Mouse (Mus musculus): ENCODE data around the gene Ap3s2.

Ap3s2 gene

GRCm38 (mm10) chr7:79844090-79844802 is 76.2 kb downstream of the Ap3s2 start:
- peak; percentile 47 for DNase-seq (ENCODE audit: low spot score)

DNA sequence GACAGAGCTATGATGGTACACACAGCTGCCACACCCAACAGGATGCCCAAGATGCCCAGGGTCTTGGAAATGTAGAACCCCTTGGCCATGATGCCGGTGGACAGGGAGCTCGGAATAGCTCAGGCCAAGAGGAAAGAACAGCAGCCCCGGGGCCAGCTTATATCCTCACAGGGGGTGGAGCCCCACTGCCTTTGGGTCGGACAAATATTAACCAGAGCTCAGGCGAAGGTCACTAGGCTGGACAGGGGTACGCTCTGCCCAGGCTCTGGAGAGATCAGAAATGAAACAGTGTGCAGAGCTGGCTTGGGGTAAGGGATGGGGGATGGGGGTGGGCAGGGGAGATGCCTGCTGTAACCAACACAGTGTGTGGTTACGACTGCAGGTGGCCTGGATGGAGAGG is 78.3 kb downstream of the Ap3s2 start:
- DNase-seq (ENCODE audit: low spot score): no peak

DNA sequence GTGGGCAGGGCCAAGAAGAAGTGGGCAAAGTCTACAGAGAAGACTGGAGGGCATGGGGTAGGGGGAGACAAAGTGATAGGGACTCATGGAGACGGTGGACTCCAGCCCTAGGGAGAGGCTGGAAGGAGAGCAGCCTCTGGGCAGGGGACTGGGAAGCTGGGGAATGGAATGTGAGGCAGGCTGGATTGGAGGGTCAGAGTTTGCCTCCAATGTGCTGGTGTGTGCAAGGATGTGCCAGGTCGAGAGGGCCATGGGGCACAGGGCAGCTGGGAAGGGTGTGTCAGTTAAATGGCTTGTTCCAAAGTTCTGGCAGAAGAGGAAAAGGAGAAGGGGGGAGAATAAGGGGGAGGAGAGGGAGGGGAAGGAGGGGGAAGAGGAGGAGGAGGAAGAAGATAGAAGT is 83.2 kb downstream of the Ap3s2 start:
- DNase-seq (ENCODE audit: low spot score): no peak

DNA sequence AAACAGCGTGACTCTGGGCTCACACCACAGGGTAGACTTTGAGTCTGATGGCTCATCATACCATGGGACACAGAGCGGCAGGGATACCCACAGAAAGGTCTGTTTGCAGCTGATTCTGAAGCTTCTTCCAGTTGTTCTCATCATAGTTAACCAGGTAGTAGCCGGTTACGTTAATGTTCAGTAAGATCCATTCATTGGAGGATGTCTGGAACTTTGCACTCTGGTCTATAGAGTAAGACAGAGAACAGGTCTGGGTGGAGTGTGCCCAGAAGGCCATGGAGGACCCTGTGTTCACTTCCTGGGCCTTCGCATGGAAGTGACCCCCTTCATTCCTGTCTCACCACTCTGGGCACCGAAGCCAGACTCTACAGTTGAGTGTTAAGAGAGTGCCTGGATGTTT is 85.3 kb downstream of the Ap3s2 start:
- DNase-seq (ENCODE audit: low spot score): no peak

DNA sequence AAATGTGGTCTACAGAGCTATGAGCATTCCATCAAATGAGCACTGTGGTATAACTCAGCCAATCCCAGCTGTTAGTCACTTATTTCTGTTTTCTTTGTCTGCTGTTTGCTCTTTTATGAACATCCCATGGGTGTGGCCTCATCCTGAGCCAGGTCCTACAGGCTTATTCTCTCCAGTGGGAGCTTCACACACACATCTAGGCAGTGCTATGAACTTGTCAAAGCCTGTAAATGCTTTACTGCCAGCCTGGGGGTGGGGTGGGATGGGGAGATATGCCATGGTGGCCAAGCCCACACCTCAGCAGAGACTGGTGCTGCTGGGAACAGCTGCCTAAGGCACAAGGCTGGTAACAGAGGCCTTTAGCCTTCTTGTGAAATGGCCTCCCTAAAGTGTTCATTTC is 87.5 kb downstream of the Ap3s2 start:
- no peak for DNase-seq (ENCODE audit: low spot score)

DNA sequence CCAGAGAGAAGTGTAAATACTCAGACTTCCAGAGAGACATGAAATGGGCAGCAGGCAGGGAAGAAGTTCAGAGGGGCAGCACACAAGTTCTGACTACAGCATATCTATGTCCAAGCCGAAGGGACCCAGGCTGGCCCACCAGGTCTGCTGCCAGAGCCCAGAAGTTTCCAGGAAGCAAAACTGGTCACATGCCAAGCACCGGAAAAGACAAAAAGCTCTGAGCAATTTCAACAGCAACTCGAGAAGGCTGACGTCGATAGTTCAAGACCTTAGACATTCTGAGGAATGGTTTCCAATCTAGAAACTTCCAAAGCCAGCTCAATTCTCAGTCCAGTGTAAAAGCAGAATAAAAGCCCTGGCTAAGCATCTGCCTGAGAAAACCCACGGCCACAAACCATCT is 88.9 kb downstream of the Ap3s2 start:
- DNase-seq (ENCODE audit: low spot score): no peak

GRCm38 (mm10) chr7:79831145-79831544 is 89.3 kb downstream of the Ap3s2 start:
- no peak for DNase-seq (ENCODE audit: low spot score)

GRCm38 (mm10) chr7:79828341-79828740 is 92.1 kb downstream of the Ap3s2 start:
- no peak for DNase-seq (ENCODE audit: low spot score)
